Mouse (Mus musculus): ENCODE results near the gene Mcts1. TPM values are rescaled to one million over a fixed set of nuclear protein-coding genes. Genes with fewer than 3 reads are reported as not detected.

The Mcts1 gene
- total RNA-seq (2014; fragmentation: Nextera tagmentation) (36.5 and 55.3 TPM in 2 replicates), total RNA-seq (2017) (73.0 and 78.2 TPM in 2 replicates), polyA plus RNA-seq (2012) (1.2 and 2.1 TPM in 2 replicates)

GRCm38 (mm10) chrX:38600177-38600994 lies at the start of gene Mcts1:
Gene Mcts1 (plus strand): TSS chrX:38600578.
- peak; percentile 89 for ATAC-seq (ENCODE audit: extremely low read depth, insufficient number of reproducible peaks, low FRiP score, poor library complexity, severe bottlenecking)
- Histone ChIP-seq H3K4me1 (ENCODE audit: insufficient read depth, low read depth, low read length) (no peaks in the 10 kb centered on the region; the same call in 1 of the 2 replicates), H3K4me3 (ENCODE audit: low read depth, low read length) (peak within 1 kb of the TSS; percentile 71), H3K9me3 (replicated peaks) (no peaks in the 10 kb centered on the region), H3K36me3 (replicated peaks) (no peaks in the 10 kb centered on the region), H3K27me3 (ENCODE audit: insufficient read depth, low read length) (no peaks in the 10 kb centered on the region)
- DNase-seq (ENCODE audit: low spot score): peak; percentile 23
- TF ChIP-seq POLR2AphosphoS5 (IDR thresholded peaks at IDR 0.05; ENCODE audit: insufficient replicate concordance, low read depth, low read length) (no peak), TAL1 (conservative IDR thresholded peaks at IDR 0.05; ENCODE audit: low read depth, low read length) (no peak), GATA2 (IDR thresholded peaks at IDR 0.05; ENCODE audit: borderline replicate concordance, low read depth, low read length) (no peak), CTCF (IDR thresholded peaks at IDR 0.05; ENCODE audit: low read depth, low read length) (no peak), GATA1 (IDR thresholded peaks at IDR 0.05; ENCODE audit: borderline replicate concordance, low read length) (no peak)

- ATAC-seq (ENCODE audit: extremely low read depth, insufficient number of reproducible peaks, low FRiP score, poor library complexity, severe bottlenecking) (no peak), DNase-seq (ENCODE audit: low spot score) (no peak)
- Histone ChIP-seq H3K4me3 (ENCODE audit: low read depth, low read length) (no peak overlapping the region), H3K27me3 (ENCODE audit: insufficient read depth, low read length) (no peaks in the 10 kb centered on the region), H3K9me3 (replicated peaks) (no peaks in the 10 kb centered on the region), H3K4me1 (ENCODE audit: insufficient read depth, low read depth, low read length) (peaks cover 4% of the 10 kb centered on the region; the same call in 1 of the 2 replicates), H3K36me3 (replicated peaks) (peaks cover 31% of the 10 kb centered on the region)
- no peak for TF ChIP-seq GATA1 (IDR thresholded peaks at IDR 0.05; ENCODE audit: borderline replicate concordance, low read length)
- TF ChIP-seq GATA2 (IDR thresholded peaks at IDR 0.05; ENCODE audit: borderline replicate concordance, low read depth, low read length): no peak
- no peak for TF ChIP-seq POLR2AphosphoS5 (IDR thresholded peaks at IDR 0.05; ENCODE audit: insufficient replicate concordance, low read depth, low read length)
- TF ChIP-seq CTCF (IDR thresholded peaks at IDR 0.05; ENCODE audit: low read depth, low read length): no peak
- TF ChIP-seq TAL1 (conservative IDR thresholded peaks at IDR 0.05; ENCODE audit: low read depth, low read length): no peak
Measured at GRCm38 (mm10) chrX:38553255-38553654, 47.1 kb upstream of the Mcts1 start.

GRCm38 (mm10) chrX:38563941-38564541 lies 36.3 kb upstream of the Mcts1 start:
- TF ChIP-seq GATA1 (IDR thresholded peaks at IDR 0.05; ENCODE audit: borderline replicate concordance, low read length) (no peak), GATA2 (IDR thresholded peaks at IDR 0.05; ENCODE audit: borderline replicate concordance, low read depth, low read length) (no peak), CTCF (IDR thresholded peaks at IDR 0.05; ENCODE audit: low read depth, low read length) (no peak), TAL1 (conservative IDR thresholded peaks at IDR 0.05; ENCODE audit: low read depth, low read length) (no peak), POLR2AphosphoS5 (IDR thresholded peaks at IDR 0.05; ENCODE audit: insufficient replicate concordance, low read depth, low read length) (no peak)
- H3K4me3 ChIP-seq (ENCODE audit: low read depth, low read length): peak overlapping the region; percentile 75
- no peak for DNase-seq (ENCODE audit: low spot score)
- H3K36me3 ChIP-seq (replicated peaks): peaks cover 24% of the 10 kb centered on the region
- H3K4me1 ChIP-seq (ENCODE audit: insufficient read depth, low read depth, low read length): no peaks in the 10 kb centered on the region; the same call in 1 of the 2 replicates
- no peaks in the 10 kb centered on the region for H3K9me3 ChIP-seq (replicated peaks)
- ATAC-seq (ENCODE audit: extremely low read depth, insufficient number of reproducible peaks, low FRiP score, poor library complexity, severe bottlenecking): no peak
- H3K27me3 ChIP-seq (ENCODE audit: insufficient read depth, low read length): no peaks in the 10 kb centered on the region

- H3K27me3 ChIP-seq (ENCODE audit: insufficient read depth, low read length): no peaks in the 10 kb centered on the region
- DNase-seq (ENCODE audit: low spot score) (peak; percentile 65), ATAC-seq (ENCODE audit: extremely low read depth, insufficient number of reproducible peaks, low FRiP score, poor library complexity, severe bottlenecking) (peak; percentile 78)
- no peaks in the 10 kb centered on the region; the same call in 1 of the 2 replicates for H3K4me1 ChIP-seq (ENCODE audit: insufficient read depth, low read depth, low read length)
- no peaks in the 10 kb centered on the region for H3K9me3 ChIP-seq (replicated peaks)
- H3K36me3 ChIP-seq (replicated peaks): peaks cover 19% of the 10 kb centered on the region
- peak overlapping the region; percentile 75 for H3K4me3 ChIP-seq (ENCODE audit: low read depth, low read length)
- TF ChIP-seq GATA1 (IDR thresholded peaks at IDR 0.05; ENCODE audit: borderline replicate concordance, low read length) (no peak), GATA2 (IDR thresholded peaks at IDR 0.05; ENCODE audit: borderline replicate concordance, low read depth, low read length) (no peak), CTCF (IDR thresholded peaks at IDR 0.05; ENCODE audit: low read depth, low read length) (no peak), TAL1 (conservative IDR thresholded peaks at IDR 0.05; ENCODE audit: low read depth, low read length) (no peak)
Measured at GRCm38 (mm10) chrX:38564542-38565175, 35.7 kb upstream of the Mcts1 start.

- Histone ChIP-seq H3K4me3 (ENCODE audit: low read depth, low read length) (peak overlapping the region; percentile 66), H3K4me1 (ENCODE audit: insufficient read depth, low read depth, low read length) (no peaks in the 10 kb centered on the region; the same call in 1 of the 2 replicates), H3K36me3 (replicated peaks) (peaks cover 14% of the 10 kb centered on the region), H3K27me3 (ENCODE audit: insufficient read depth, low read length) (no peaks in the 10 kb centered on the region), H3K9me3 (replicated peaks) (no peaks in the 10 kb centered on the region)
- TF ChIP-seq POLR2AphosphoS5 (IDR thresholded peaks at IDR 0.05; ENCODE audit: insufficient replicate concordance, low read depth, low read length) (no peak), TAL1 (conservative IDR thresholded peaks at IDR 0.05; ENCODE audit: low read depth, low read length) (no peak), CTCF (IDR thresholded peaks at IDR 0.05; ENCODE audit: low read depth, low read length) (no peak), GATA2 (IDR thresholded peaks at IDR 0.05; ENCODE audit: borderline replicate concordance, low read depth, low read length) (no peak), GATA1 (IDR thresholded peaks at IDR 0.05; ENCODE audit: borderline replicate concordance, low read length) (no peak)
- no peak for DNase-seq (ENCODE audit: low spot score)
- no peak for ATAC-seq (ENCODE audit: extremely low read depth, insufficient number of reproducible peaks, low FRiP score, poor library complexity, severe bottlenecking)
Measured at GRCm38 (mm10) chrX:38565176-38565542, 35.2 kb upstream of the Mcts1 start.
